8 mouse cellular contexts compared by ENCODE assay signal in genomic region chr15:12084164-12084563, GRCm38 (mm10). TPM values are rescaled to one million over a fixed set of nuclear protein-coding genes. Genes with fewer than 3 reads are reported as not detected.
DNase-seq lines count a peak whose midpoint lies in the region; ATAC-seq and TF ChIP-seq lines count a peak whose summit lies in the region.
"Had no signal": no experiment of that assay in that cellular context is flagged by ENCODE, and none has a peak within 500 bp of the region (broad histone marks: within the 10 kb centered on the region; RNA-seq: fewer than 3 reads in every experiment).

No protein-coding gene starts in this region.

- H3K9ac ChIP-seq in heart, embryonic 15.5 days = no peak overlapping the region

- peak overlapping the region; percentile 72 for H3K27ac ChIP-seq in layer of hippocampus, adult 2 months
- H3K27ac ChIP-seq in heart, embryonic 15.5 days = 0 out of 2 replicates have a peak overlapping the region, but pooled peaks have one; percentile 5

- no peak for TF ChIP-seq CTCF in layer of hippocampus, adult 2 months (conservative IDR thresholded peaks at IDR 0.05)

- no peak overlapping the region for H3K4me3 ChIP-seq in layer of hippocampus, adult 2 months
- no peak overlapping the region for H3K4me3 ChIP-seq in heart, embryonic 15.5 days
- H3K4me3 ChIP-seq: erythroblast, embryonic 14.5 days had no signal

- WGBS in heart, embryonic 15.5 days = 33% methylated on average over 6 of the region's 6 CpGs

- no peaks in the 10 kb centered on the region for H3K27me3 ChIP-seq in heart, embryonic 15.5 days

- ATAC-seq in heart, embryonic 15.5 days (replicated peaks; ENCODE audit: insufficient number of reproducible peaks, insufficient read depth, low FRiP score, low read depth) = peak; percentile 55

- H3K4me1 ChIP-seq in heart, embryonic 15.5 days (replicated peaks) = 0 out of 2 replicates have a peak, but pooled peaks cover 2% of the 10 kb centered on the region

- peak; percentile 42 to 50 for DNase-seq in layer of hippocampus, adult 2 months (ENCODE audit: low spot score in 2 of 2)
- no peak for DNase-seq in layer of hippocampus, postnatal 25 days (ENCODE audit: extremely low spot score in 1 of 2, low spot score in 1 of 2)
- peak; percentile 48 to 72 for DNase-seq in frontal cortex, postnatal 36 days (ENCODE audit: low spot score in 2 of 2)
- DNase-seq in right cerebral cortex, postnatal 10 days (ENCODE audit: low spot score in 2 of 2) = peak; percentile 56 to 75
- DNase-seq in adipocyte (ENCODE audit: low spot score) = no peak
- DNase-seq in kidney, postnatal 14 days = no peak

- H3K4me2 ChIP-seq in heart, embryonic 15.5 days = no peak overlapping the region

- no peaks in the 10 kb centered on the region for H3K36me3 ChIP-seq in heart, embryonic 15.5 days

- H3K9me3 ChIP-seq in heart, embryonic 15.5 days (replicated peaks) = no peaks in the 10 kb centered on the region

RNA-seq across cellular contexts. Expression of gene Zfr, which starts 33.5 kb away (rescaled TPM):
- total RNA-seq in layer of hippocampus, adult 2 months (2021) = 100 to 1,000 TPM; 357 TPM
- total RNA-seq in layer of hippocampus, postnatal 25 days (2021) = 100 to 1,000 TPM; 346 to 351 TPM
- polyA plus RNA-seq in heart, embryonic 15.5 days (2015; fragmentation: Nextera tagmentation; extraction: Ambion mirVana) = 79.7 and 99.0 TPM in 2 replicates

Comparison
In these comparisons a context has a peak if more than half of its experiments do, and no peak if none do; other contexts are left out.
1. DNase-seq: peak in layer of hippocampus, adult 2 months (2 of 2), frontal cortex, postnatal 36 days (2 of 2) and right cerebral cortex, postnatal 10 days (2 of 2); none in layer of hippocampus, postnatal 25 days (0 of 2), adipocyte (single experiment) and kidney, postnatal 14 days (single experiment).